Mouse (Mus musculus) cerebellum, adult 2 months (tissue): Measurements from ENCODE around the gene Spred2. TPM values are rescaled to one million over a fixed set of nuclear protein-coding genes. Genes with fewer than 3 reads are reported as not detected.

Source experiments
- DNase-seq, 2 experiments: peaks; one replicate each; pipeline ENCODE4 v3.0.0; 2021
- H3K27ac ChIP-seq: fragments of 200-500 bp; 2 replicates; pipeline ENCODE4 v1.5.1; 2012; ENCODE audit warnings: low read length, control low read depth, inconsistent platforms; ENCODE audit not compliant: insufficient read depth
- H3K27me3 ChIP-seq: fragments of 200-500 bp; 2 replicates; pipeline ENCODE4 v1.6.1; 2012; ENCODE audit warnings: inconsistent platforms, mild to moderate bottlenecking, low read length, moderate library complexity; ENCODE audit not compliant: control insufficient read depth, insufficient read depth
- H3K4me1 ChIP-seq: fragments of 200-500 bp; 2 replicates; pipeline ENCODE4 v1.6.1; 2011; ENCODE audit warnings: low read length; ENCODE audit not compliant: control insufficient read depth, insufficient read depth
- H3K4me3 ChIP-seq: fragments of 200-500 bp; replicated peaks from 2 replicates; pipeline ENCODE3; 2011; ENCODE audit warnings: mild to moderate bottlenecking, low read depth, low read length, control low read depth; ENCODE audit not compliant: insufficient read depth
- CTCF ChIP-seq: fragments of 200-500 bp; IDR thresholded peaks from 2 replicates; pipeline ENCODE4 v1.5.1; 2011; ENCODE audit warnings: low read depth, mild to moderate bottlenecking, control low read depth, low read length, moderate library complexity, borderline replicate concordance; ENCODE audit not compliant: insufficient read depth
- POLR2A ChIP-seq: fragments of 200-500 bp; IDR thresholded peaks from 2 replicates; pipeline ENCODE4 v1.6.1; 2011; ENCODE audit warnings: low read length, control low read depth, borderline replicate concordance; ENCODE audit not compliant: insufficient read depth
- WGBS: fragments of 180-500 bp; shearing (Covaris S2); methylation state at CpG from one replicate; pipeline ENCODE4 v1.1.7; 2018; 5-methylcytosine and 5-hydroxymethylcytosine counted together
- polyA plus RNA-seq: library from polyadenylated mRNA; depleted of rRNA; stranded (reverse); fragments of >200 nt; gene quantifications from 2 replicates; pipeline ENCODE4 v1.2.3, GENCODE M21; 2012

Gene Spred2
- polyA plus RNA-seq, 1 experiment: 40.3 TPM

DNA sequence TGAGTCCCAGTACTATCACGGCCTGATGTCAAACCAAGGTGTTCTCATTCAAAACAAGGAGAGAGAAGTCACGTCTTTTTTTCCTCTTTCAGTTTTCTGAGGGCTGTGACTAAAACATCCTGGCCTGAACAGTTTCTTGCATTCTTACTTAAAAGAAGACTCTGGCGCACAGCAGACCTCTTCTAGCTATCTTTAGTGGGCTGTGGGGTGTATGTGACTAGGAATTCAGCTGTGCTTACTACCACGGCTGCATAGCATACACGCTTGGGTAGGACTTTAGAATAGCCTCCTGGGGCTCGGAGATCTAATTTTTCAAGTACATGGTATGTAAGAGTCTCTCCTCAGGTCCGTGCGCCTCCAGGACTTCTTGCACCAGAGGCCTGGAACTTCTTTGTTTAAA is 26.0 kb downstream of the Spred2 start:
- Histone ChIP-seq H3K4me1 (peaks cover 64% of the 10 kb centered on the region), H3K27me3 (no peaks in the 10 kb centered on the region), H3K27ac (no peak overlapping the region), H3K4me3 (no peak overlapping the region)
- TF ChIP-seq CTCF (no peak), POLR2A (no peak)
- WGBS: 55% methylated on average over 8 of the region's 8 CpGs
- DNase-seq: no peak

DNA sequence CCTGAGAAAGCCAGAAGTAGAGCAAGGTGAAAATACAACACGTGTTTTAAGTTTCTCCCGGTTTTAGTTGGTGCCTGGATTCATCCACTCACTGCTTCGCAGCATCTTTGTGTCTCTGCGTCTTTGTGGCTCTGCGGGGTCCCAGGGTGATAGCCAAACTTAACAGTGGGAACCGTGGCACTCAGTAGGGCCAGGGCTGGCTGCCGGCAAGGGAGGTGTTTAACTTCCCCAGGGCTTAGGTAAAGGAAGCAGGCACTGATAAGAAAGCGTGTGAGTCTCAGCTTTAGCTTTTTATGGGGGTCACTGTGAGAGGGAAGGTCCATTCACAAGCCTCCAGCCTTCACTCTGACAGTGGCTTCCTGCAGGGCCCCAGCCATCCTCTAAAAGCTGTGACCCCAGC is 28.8 kb downstream of the Spred2 start:
- DNase-seq: peak; percentile 59 to 62
- peaks cover 68% of the 10 kb centered on the region for H3K4me1 ChIP-seq
- H3K27ac ChIP-seq: peak overlapping the region; percentile 35
- H3K4me3 ChIP-seq: no peak overlapping the region
- WGBS: 9% methylated on average over 8 of the region's 8 CpGs
- TF ChIP-seq POLR2A: no peak
- TF ChIP-seq CTCF: no peak
- no peaks in the 10 kb centered on the region for H3K27me3 ChIP-seq

- Histone ChIP-seq H3K27me3 (no peaks in the 10 kb centered on the region), H3K4me1 (peaks cover 61% of the 10 kb centered on the region), H3K27ac (no peak overlapping the region), H3K4me3 (no peak overlapping the region)
- WGBS: 83% methylated on average over 7 of the region's 7 CpGs
- DNase-seq: no peak
- TF ChIP-seq CTCF (no peak), POLR2A (no peak)
These were observed 29.7 kb downstream of the Spred2 start for GRCm38 (mm10) chr11:19953919-19954318.

DNA sequence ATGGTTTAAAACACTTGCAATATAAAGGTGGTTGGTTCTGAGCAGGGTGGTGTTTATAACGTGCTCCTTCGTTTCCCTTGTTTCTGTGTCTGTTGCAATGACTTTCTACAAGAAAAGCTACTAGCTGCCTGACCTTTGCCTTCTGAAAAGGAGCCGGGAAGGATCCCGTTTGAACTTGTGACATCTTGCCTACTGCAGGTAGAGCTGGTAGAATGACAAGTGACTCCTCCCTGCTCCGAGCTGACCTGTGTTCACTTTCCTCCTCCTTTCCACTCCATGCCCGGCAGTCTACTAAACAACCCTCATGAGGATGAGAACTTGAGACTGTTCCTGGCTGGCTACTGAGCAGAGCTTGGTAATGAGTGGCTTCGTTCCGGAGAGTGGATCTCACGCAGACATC is 30.9 kb downstream of the Spred2 start:
- DNase-seq: no peak
- Histone ChIP-seq H3K4me1 (peaks cover 58% of the 10 kb centered on the region), H3K27me3 (no peaks in the 10 kb centered on the region), H3K4me3 (no peak overlapping the region), H3K27ac (0 out of 2 replicates have a peak overlapping the region, but pooled peaks have one; percentile 18)
- WGBS: 24% methylated on average over 9 of the region's 9 CpGs
- TF ChIP-seq CTCF (no peak), POLR2A (no peak)

DNA sequence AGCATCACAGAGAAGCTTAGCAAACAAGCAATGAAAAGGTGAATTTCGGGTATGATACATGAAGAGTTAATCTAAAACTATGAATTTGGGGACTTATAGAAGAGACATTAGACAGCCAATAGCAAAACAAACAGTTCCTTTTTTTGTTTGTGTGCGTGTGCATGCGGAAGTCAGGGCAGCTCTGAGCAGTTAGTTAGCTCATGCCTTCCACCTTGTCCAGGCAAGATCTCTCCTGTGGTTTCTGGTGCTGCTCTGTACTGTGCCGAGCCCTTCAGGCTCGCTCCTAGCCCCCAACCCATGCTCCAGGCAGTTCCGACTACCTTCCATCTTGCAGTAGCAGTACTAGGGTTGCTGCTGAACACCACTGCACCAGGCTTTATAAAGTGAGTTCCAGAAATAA is 31.5 kb downstream of the Spred2 start:
- WGBS: 67% methylated on average over 6 of the region's 6 CpGs
- Histone ChIP-seq H3K4me3 (no peak overlapping the region), H3K4me1 (peaks cover 56% of the 10 kb centered on the region), H3K27ac (0 out of 2 replicates have a peak overlapping the region, but pooled peaks have one; percentile 6), H3K27me3 (no peaks in the 10 kb centered on the region)
- DNase-seq: no peak
- TF ChIP-seq POLR2A (no peak), CTCF (no peak)

DNA sequence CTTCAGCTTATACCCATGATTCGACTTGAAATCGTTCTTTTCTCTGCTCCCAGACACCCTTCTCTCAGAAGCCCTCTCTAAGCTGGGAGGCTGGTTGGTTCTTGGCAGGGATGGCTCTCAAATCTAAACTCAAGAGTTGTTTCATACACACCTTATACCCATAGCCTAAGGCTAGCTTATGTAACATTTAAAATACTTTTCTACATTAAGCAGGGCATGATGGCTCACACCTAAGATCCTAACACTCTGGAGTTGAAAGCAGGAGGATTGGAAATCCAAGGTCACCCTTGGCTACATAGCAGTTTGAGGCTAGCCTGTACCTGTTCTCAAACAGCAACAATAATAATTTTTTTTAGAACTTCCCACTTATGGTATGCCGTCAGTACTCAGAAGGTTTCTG is 34.8 kb downstream of the Spred2 start:
- Histone ChIP-seq H3K27me3 (no peaks in the 10 kb centered on the region), H3K4me1 (peaks cover 55% of the 10 kb centered on the region), H3K27ac (no peak overlapping the region), H3K4me3 (no peak overlapping the region)
- no peak for DNase-seq
- no peak for TF ChIP-seq CTCF
- TF ChIP-seq POLR2A: no peak
- 47% methylated on average over 3 of the region's 3 CpGs for WGBS

DNA sequence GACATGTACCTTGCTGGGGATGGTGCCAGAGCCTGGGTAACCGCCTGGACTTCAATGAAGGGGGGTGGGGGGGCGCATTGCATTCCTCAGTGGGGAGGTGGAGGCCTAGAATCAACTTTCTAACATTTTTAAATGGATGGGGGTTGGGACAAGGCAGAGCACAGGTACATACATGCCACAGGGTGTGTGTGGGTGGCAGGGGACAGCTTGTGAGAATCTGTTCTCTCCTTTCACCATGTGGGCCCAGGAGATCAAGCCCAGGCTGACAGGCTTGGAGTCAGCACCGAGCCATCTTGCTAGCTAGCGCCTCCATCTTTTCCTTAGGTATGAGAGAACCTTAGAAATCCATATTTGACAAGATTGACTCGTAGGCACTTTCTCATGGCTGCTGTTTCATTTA is 35.7 kb downstream of the Spred2 start:
- 37% methylated on average over 5 of the region's 5 CpGs for WGBS
- peak overlapping the region; percentile 11; the same call in 1 of the 2 replicates for H3K27ac ChIP-seq
- H3K4me1 ChIP-seq: peaks cover 58% of the 10 kb centered on the region
- TF ChIP-seq CTCF (no peak), POLR2A (no peak)
- no peak overlapping the region for H3K4me3 ChIP-seq
- no peaks in the 10 kb centered on the region for H3K27me3 ChIP-seq
- peak in 1 of 2 experiments; percentile 54 for DNase-seq

- peaks cover 60% of the 10 kb centered on the region for H3K4me1 ChIP-seq
- H3K27ac ChIP-seq: peak overlapping the region; percentile 76
- no peak overlapping the region for H3K4me3 ChIP-seq
- TF ChIP-seq CTCF (no peak), POLR2A (no peak)
- H3K27me3 ChIP-seq: no peaks in the 10 kb centered on the region
- WGBS: 24% methylated on average over 3 of the region's 3 CpGs
- DNase-seq: peak; percentile 55 to 65
These were observed 36.4 kb downstream of the Spred2 start for GRCm38 (mm10) chr11:19960541-19960940.
